Mouse (Mus musculus) hindbrain, embryonic 11.5 days (tissue): ENCODE data around the gene Tle4. TPM values are rescaled to one million over a fixed set of nuclear protein-coding genes. Genes with fewer than 3 reads are reported as not detected.

Experiments used
- ATAC-seq: fragments of 200-750 bp; cut with Nextera tagmentation; 2 replicates; pipeline ENCODE4 v1.8.0; 2017; ENCODE audit warnings: mild to moderate bottlenecking, moderate TSS enrichment, moderate library complexity; ENCODE audit not compliant: low FRiP score
- DNase-seq: peaks from one replicate; pipeline ENCODE4 v3.0.0-alpha.2; 2015; ENCODE audit warnings: low spot score
- H3K27ac ChIP-seq: fragments of 300-500 bp; sonication (generic); 2 replicates; pipeline ENCODE4 v1.5.1; 2014; ENCODE audit warnings: mild to moderate bottlenecking, low read depth, low read length
- H3K27me3 ChIP-seq: fragments of 300-500 bp; sonication (generic); 2 replicates; pipeline ENCODE4 v1.6.1; 2014; ENCODE audit warnings: mild to moderate bottlenecking, low read length, moderate library complexity, mixed read lengths; ENCODE audit not compliant: control insufficient read depth, insufficient read depth
- H3K36me3 ChIP-seq: fragments of 300-500 bp; sonication (generic); 2 replicates; pipeline ENCODE4 v1.6.1; 2014; ENCODE audit warnings: mild to moderate bottlenecking, low read length, moderate library complexity, mixed read lengths; ENCODE audit not compliant: control insufficient read depth, insufficient read depth
- H3K4me1 ChIP-seq: fragments of 300-500 bp; sonication (generic); replicated peaks from 2 replicates; pipeline ENCODE4 v1.6.1; 2014; ENCODE audit warnings: low read length, mixed read lengths; ENCODE audit not compliant: control insufficient read depth, insufficient read depth
- H3K4me2 ChIP-seq: fragments of 300-500 bp; sonication (generic); replicated peaks from 2 replicates; pipeline ENCODE4 v1.6.1; 2014; ENCODE audit warnings: mild to moderate bottlenecking, low read depth, low read length
- H3K4me3 ChIP-seq: fragments of 300-500 bp; sonication (generic); 2 replicates; pipeline ENCODE4 v1.5.1; 2014; ENCODE audit warnings: low read depth, low read length
- H3K9ac ChIP-seq: fragments of 300-500 bp; sonication (generic); 2 replicates; pipeline ENCODE4 v1.6.1; 2014; ENCODE audit warnings: low read depth, low read length
- H3K9me3 ChIP-seq: fragments of 300-500 bp; sonication (generic); 2 replicates; pipeline ENCODE4 v1.6.1; 2016; ENCODE audit warnings: low read length; ENCODE audit not compliant: control insufficient read depth
- WGBS: fragments of 180-500 bp; shearing (Covaris S2); extraction: QIAGEN DNeasy Blood & Tissue Kit; methylation state at CpG from one replicate; pipeline ENCODE4 v1.1.7; 2014; 5-methylcytosine and 5-hydroxymethylcytosine counted together
- polyA plus RNA-seq: library from polyadenylated mRNA; unstranded; fragments of >200 nt; fragmentation: Nextera tagmentation; extraction: Ambion mirVana; gene quantifications from 2 replicates; pipeline ENCODE4 v1.2.1, GENCODE M21; 2014

The Tle4 gene
- polyA plus RNA-seq, 1 experiment from 2014 or later, result 23.2 TPM

DNA sequence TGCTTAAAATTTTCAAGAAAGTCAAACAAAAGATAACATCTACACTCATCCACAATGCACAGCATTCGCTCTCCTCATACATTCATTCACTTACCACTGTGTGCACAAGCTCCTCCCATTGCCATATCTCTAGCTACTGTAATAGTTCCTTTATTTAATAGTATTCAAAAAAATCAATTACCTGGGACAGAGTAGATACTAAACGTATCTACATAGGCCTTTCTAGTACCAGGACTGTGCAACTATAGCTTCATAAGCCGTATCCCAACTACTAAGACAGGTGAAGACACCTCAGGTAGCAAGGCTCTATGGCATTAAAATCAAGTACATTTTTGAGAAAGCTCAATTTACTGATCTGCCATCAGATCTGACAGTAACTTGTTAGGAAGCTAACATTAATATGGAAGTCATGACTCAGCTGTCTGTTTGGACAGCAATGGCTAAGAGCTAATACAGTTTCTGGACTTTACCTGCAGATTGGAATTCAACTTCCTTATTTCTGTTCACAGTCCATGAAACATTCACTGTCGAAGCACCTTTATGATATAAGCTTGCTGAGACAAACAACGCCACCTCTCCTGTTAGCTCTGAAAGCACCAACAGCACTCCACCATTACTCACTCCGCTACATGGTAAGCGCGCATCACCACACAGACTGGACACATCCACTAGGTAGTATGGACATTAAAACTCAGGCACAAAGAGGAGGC is 50.6 kb downstream of the Tle4 start:
- Histone ChIP-seq H3K9me3 (no peaks in the 10 kb centered on the region), H3K4me2 (no peak overlapping the region), H3K27ac (no peak overlapping the region), H3K27me3 (no peaks in the 10 kb centered on the region), H3K4me1 (no peaks in the 10 kb centered on the region), H3K9ac (no peak overlapping the region), H3K36me3 (no peaks in the 10 kb centered on the region), H3K4me3 (no peak overlapping the region)
- WGBS, result 95% methylated on average over 8 of the region's 8 CpGs
- DNase-seq (no peak), ATAC-seq (no peak)

DNA sequence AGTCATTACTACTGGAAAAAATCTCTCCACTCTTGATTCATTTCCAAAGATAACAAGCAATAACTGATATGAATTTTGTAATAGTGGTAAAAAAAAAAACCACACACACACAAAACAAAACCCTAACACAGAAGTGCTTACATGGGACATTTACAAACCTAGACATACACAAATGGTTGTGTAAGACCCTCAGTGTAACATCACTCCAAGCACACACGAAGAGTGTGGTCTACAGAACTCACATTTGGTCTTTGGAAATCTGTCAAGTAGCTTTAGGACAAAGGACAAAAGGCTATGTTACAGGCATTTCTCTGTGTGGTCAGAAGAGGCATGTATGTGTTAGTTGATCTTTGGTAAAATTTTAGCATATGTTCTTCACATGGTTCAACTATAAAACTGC is 52.4 kb downstream of the Tle4 start:
- H3K27me3 ChIP-seq, result no peaks in the 10 kb centered on the region
- no peaks in the 10 kb centered on the region for H3K9me3 ChIP-seq
- DNase-seq (no peak), ATAC-seq (no peak)
- no peaks in the 10 kb centered on the region for H3K36me3 ChIP-seq
- WGBS, result 91% methylated on average over 1 of the region's 1 CpGs
- no peak overlapping the region for H3K4me3 ChIP-seq
- H3K4me2 ChIP-seq, result no peak overlapping the region
- no peak overlapping the region for H3K27ac ChIP-seq
- H3K4me1 ChIP-seq, result no peaks in the 10 kb centered on the region
- H3K9ac ChIP-seq, result no peak overlapping the region

DNA sequence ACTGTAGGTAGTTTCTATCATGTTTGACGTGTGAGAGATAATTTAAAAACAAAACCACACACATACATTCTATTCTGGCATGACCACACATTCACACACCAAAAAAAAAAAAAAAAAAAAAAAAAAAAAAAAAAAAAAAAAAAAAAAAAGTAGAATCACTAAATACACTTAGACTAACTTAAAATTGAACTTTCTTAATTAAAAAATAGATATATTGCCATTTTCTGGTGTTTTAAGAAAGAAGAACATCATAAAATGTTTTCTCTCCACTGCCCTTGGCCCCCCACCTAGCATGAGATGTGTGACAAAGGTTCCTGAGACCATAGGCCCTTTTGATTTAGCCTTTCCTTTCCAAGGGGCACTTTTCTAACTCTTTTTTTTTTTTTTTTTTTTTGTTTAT is 54.5 kb downstream of the Tle4 start:
- Histone ChIP-seq H3K36me3 (no peaks in the 10 kb centered on the region), H3K4me3 (no peak overlapping the region), H3K27ac (no peak overlapping the region), H3K4me2 (no peak overlapping the region), H3K4me1 (no peaks in the 10 kb centered on the region), H3K27me3 (no peaks in the 10 kb centered on the region), H3K9me3 (no peaks in the 10 kb centered on the region), H3K9ac (no peak overlapping the region)
- WGBS, result 40% methylated on average over 1 of the region's 1 CpGs
- DNase-seq (no peak), ATAC-seq (no peak)

DNA sequence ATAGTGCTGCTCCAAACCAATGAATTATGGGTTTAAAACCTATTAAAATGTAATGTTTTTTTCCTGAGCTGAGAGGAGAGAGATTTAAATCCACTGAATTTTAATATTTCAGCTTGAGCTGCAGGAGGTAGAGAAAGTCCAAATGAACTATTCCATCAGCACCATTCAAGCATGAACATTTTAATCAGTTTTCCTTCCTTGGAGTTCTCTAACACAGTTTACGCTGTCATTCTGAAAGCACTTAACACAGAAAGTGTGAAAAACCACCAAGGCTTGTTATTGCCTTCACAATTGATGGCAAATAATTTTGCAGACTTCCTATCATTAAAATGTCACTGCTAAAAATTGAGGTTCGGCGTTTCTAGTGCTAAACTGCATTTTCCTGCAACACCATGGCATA is 57.2 kb downstream of the Tle4 start:
- no peak overlapping the region for H3K4me2 ChIP-seq
- no peaks in the 10 kb centered on the region for H3K36me3 ChIP-seq
- DNase-seq (no peak), ATAC-seq (no peak)
- H3K9me3 ChIP-seq, result no peaks in the 10 kb centered on the region
- no peak overlapping the region for H3K9ac ChIP-seq
- H3K4me3 ChIP-seq, result no peak overlapping the region
- no peaks in the 10 kb centered on the region for H3K27me3 ChIP-seq
- H3K4me1 ChIP-seq, result no peaks in the 10 kb centered on the region
- WGBS, result 87% methylated on average over 3 of the region's 3 CpGs
- H3K27ac ChIP-seq, result no peak overlapping the region

DNA sequence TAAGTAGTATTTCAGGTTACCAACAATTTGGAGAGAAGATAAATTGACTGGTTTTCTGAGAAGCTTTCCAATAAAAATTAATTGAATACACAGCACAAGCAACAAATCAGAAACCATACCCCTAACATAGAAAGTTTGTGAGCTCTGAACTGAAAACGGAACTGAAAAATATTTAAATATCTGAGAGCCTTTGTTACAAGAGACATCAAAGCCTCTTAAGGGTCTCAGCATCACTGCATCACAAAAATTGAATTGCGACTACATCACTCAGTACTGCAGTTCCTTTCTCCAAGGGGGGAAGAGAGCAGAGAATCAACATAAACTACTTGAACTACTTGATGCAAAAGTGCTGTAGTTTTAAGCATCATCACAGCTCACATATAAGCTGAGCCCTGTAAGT is 61.2 kb downstream of the Tle4 start:
- H3K4me3 ChIP-seq, result no peak overlapping the region
- ATAC-seq (no peak), DNase-seq (no peak)
- H3K9me3 ChIP-seq, result no peaks in the 10 kb centered on the region
- 91% methylated on average over 2 of the region's 2 CpGs for WGBS
- H3K27ac ChIP-seq, result no peak overlapping the region
- no peaks in the 10 kb centered on the region for H3K4me1 ChIP-seq
- H3K27me3 ChIP-seq, result no peaks in the 10 kb centered on the region
- H3K4me2 ChIP-seq, result no peak overlapping the region
- H3K36me3 ChIP-seq, result no peaks in the 10 kb centered on the region
- no peak overlapping the region for H3K9ac ChIP-seq

DNA sequence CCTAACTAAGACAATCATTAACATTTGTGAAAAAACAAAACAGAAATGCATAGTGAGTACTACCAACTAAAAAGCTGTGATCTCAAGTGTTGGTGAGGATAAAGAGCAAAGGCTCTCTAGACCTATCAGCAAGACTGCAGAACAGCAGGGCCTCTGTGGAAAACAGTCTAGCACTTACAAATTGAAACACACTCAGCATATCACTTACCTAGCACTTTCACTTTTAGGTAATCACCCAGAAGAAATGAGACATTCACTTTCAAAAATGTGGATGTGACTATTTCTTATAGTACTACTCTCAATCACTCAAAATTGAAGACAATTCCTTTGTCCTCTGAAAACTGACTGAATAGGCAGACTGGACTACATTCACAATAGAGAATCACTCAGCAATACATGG is 63.4 kb downstream of the Tle4 start:
- Histone ChIP-seq H3K4me2 (no peak overlapping the region), H3K9me3 (no peaks in the 10 kb centered on the region), H3K9ac (no peak overlapping the region), H3K27me3 (no peaks in the 10 kb centered on the region), H3K4me3 (no peak overlapping the region), H3K27ac (no peak overlapping the region), H3K4me1 (no peaks in the 10 kb centered on the region), H3K36me3 (no peaks in the 10 kb centered on the region)
- ATAC-seq (no peak), DNase-seq (no peak)

DNA sequence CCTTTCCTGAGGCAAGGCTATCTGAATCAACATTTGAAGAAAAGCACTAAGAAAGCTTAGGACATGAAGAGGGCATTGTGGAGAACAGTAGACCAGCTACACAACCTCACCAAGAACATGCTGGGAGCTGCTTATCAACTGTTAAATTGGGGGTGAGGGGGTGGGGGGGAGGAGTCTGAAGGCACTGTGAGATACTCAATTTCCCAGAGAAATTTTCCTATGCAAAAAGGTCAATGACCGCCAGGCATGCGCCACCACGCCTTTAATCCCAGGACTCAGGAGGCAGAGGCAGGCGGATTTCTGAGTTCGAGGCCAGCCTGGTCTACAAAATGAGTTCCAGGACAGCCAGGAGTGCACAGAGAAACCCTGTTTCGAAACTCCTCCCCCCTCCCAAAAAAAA is 65.0 kb downstream of the Tle4 start:
- Histone ChIP-seq H3K27me3 (no peaks in the 10 kb centered on the region), H3K9me3 (no peaks in the 10 kb centered on the region), H3K4me2 (no peak overlapping the region), H3K4me3 (no peak overlapping the region), H3K36me3 (no peaks in the 10 kb centered on the region), H3K9ac (no peak overlapping the region), H3K4me1 (no peaks in the 10 kb centered on the region), H3K27ac (no peak overlapping the region)
- ATAC-seq (no peak), DNase-seq (no peak)
- WGBS, result 95% methylated on average over 6 of the region's 6 CpGs

DNA sequence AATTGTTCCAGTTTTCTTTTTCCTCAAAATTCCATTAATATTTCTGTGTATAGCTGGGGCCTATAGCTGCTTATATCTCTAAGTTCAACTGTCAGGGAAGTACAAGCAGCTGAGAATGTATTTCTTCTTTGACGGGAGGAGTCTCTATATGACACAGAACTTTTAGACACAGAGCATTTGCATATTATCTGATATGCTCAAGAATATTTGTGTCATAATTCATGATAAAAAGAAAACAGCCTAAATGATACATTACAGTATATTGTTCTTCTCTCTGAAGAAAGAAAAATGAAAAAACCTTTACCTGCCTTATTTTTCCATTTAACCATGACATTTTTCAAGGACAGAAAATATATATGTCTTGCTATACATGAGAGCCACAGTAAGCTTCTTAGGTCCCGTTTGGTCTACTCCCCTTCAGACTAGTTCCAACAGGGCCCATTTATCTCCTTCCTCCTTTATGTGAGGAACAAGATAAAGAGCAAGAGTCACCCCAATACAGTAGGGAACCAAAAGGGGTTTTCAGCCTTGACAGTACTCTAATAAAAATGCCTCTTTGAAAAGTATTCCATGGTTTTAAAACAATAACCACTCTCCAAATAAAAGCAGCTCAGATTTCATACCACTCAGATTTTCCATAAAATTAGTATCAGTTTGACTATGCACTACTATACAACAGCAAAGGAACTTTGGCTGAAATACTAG is 77.6 kb downstream of the Tle4 start:
- no peak overlapping the region for H3K9ac ChIP-seq
- no peak overlapping the region for H3K4me2 ChIP-seq
- no peak for ATAC-seq
- H3K4me3 ChIP-seq, result no peak overlapping the region
- H3K27me3 ChIP-seq, result no peaks in the 10 kb centered on the region
- 85% methylated on average over 2 of the region's 2 CpGs for WGBS
- H3K4me1 ChIP-seq, result no peaks in the 10 kb centered on the region
- no peaks in the 10 kb centered on the region for H3K36me3 ChIP-seq
- H3K9me3 ChIP-seq, result no peaks in the 10 kb centered on the region
- no peak overlapping the region for H3K27ac ChIP-seq
- no peak for DNase-seq

DNA sequence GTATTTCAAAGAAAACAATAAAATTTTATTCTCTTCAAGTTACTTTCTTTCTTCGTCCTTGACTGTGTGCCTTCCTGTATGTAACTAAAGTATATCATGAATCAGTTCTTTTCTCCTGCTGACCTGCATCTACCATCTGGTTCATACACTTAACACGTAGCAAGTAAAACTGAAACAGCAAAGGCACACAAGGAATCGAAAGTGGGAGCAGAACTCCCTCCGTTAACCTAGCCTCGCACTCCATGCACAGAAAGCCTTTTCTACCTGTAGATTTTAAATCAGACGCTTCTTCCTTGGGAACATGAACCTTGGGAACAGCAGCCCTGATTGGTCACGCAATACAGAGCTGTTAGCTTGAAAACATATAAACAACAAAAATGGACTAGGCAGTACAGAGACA is 78.7 kb downstream of the Tle4 start:
- Histone ChIP-seq H3K27me3 (no peaks in the 10 kb centered on the region), H3K9me3 (no peaks in the 10 kb centered on the region), H3K9ac (no peak overlapping the region), H3K36me3 (no peaks in the 10 kb centered on the region), H3K4me1 (no peaks in the 10 kb centered on the region), H3K4me3 (no peak overlapping the region), H3K4me2 (no peak overlapping the region), H3K27ac (no peak overlapping the region)
- 97% methylated on average over 7 of the region's 7 CpGs for WGBS
- no peak for ATAC-seq
- no peak for DNase-seq
